Mouse (Mus musculus) lung, adult 18-20 months (tissue): Measurements from ENCODE around the gene Bpifb6.

Experiments used
- DNase-seq, 2 experiments: peaks; one replicate each; pipeline ENCODE4 v3.0.0; 2022; ENCODE audit warnings: mixed read lengths in 2 of 2

Gene Bpifb6

GRCm38 (mm10) chr2:153900088-153900487 lies at the start of gene Bpifb6:
Gene Bpifb6 (plus strand): TSS chr2:153900388.
- DNase-seq = no peak

- peak; percentile 10 to 26 for DNase-seq
These were observed 49.2 kb upstream of the Bpifb6 start for GRCm38 (mm10) chr2:153851030-153851360.

- DNase-seq = no peak
These were observed 46.6 kb upstream of the Bpifb6 start for GRCm38 (mm10) chr2:153853544-153853943.

GRCm38 (mm10) chr2:153859581-153859980 lies 40.6 kb upstream of the Bpifb6 start:
- DNase-seq = no peak

GRCm38 (mm10) chr2:153860315-153860714 lies 39.9 kb upstream of the Bpifb6 start:
- no peak for DNase-seq

- DNase-seq = no peak
These were observed 39.5 kb upstream of the Bpifb6 start for GRCm38 (mm10) chr2:153860715-153861114.

GRCm38 (mm10) chr2:153861960-153862359 lies 38.2 kb upstream of the Bpifb6 start:
- DNase-seq = no peak

- DNase-seq = no peak
These were observed 29.2 kb upstream of the Bpifb6 start, which contains the start of gene Sun5 for GRCm38 (mm10) chr2:153870984-153871383. Gene Sun5 (minus strand): TSS chr2:153871084.

GRCm38 (mm10) chr2:153874745-153875144 lies 25.4 kb upstream of the Bpifb6 start, which contains the start of gene Bpifb2:
Gene Bpifb2 (plus strand): TSS chr2:153875045.
- no peak for DNase-seq

GRCm38 (mm10) chr2:153899111-153899510 lies 1.1 kb upstream of the Bpifb6 start:
- no peak for DNase-seq

GRCm38 (mm10) chr2:153902726-153903125 lies 2.5 kb downstream of the Bpifb6 start:
- no peak for DNase-seq

- DNase-seq = no peak
These were observed 6.4 kb downstream of the Bpifb6 start for GRCm38 (mm10) chr2:153906626-153907025.

GRCm38 (mm10) chr2:153914151-153914550 lies 14.0 kb downstream of the Bpifb6 start:
- peak; percentile 53 to 72 for DNase-seq

GRCm38 (mm10) chr2:153917930-153918329 lies 17.7 kb downstream of the Bpifb6 start, which contains the start of gene Bpifb3:
Gene Bpifb3 (plus strand): TSS chr2:153918230.
- DNase-seq = no peak

GRCm38 (mm10) chr2:153921246-153921645 lies 21.1 kb downstream of the Bpifb6 start:
- DNase-seq = no peak

- peak; percentile 6 to 11 for DNase-seq
These were observed 29.8 kb downstream of the Bpifb6 start for GRCm38 (mm10) chr2:153929871-153930413.

GRCm38 (mm10) chr2:153931125-153931524 lies 30.9 kb downstream of the Bpifb6 start:
- no peak for DNase-seq

GRCm38 (mm10) chr2:153933311-153933710 lies 33.1 kb downstream of the Bpifb6 start:
- no peak for DNase-seq

GRCm38 (mm10) chr2:153935348-153935747 lies 35.2 kb downstream of the Bpifb6 start:
- no peak for DNase-seq

GRCm38 (mm10) chr2:153937843-153938242 lies 37.7 kb downstream of the Bpifb6 start, which contains the start of gene Bpifb4:
Gene Bpifb4 (plus strand): TSS chr2:153938212.
- DNase-seq = no peak

GRCm38 (mm10) chr2:153943537-153943936 lies 43.3 kb downstream of the Bpifb6 start:
- peak; percentile 11 to 14 for DNase-seq

- DNase-seq = no peak
These were observed 44.4 kb downstream of the Bpifb6 start for GRCm38 (mm10) chr2:153944567-153944966.

- peak; percentile 26 to 33 for DNase-seq
These were observed 52.7 kb downstream of the Bpifb6 start for GRCm38 (mm10) chr2:153952897-153953296.

GRCm38 (mm10) chr2:153953836-153954235 lies 53.6 kb downstream of the Bpifb6 start:
- peak; percentile 11 to 25 for DNase-seq
